Mouse (Mus musculus) brain, embryonic 14.5 days (tissue): Measurements from ENCODE around the gene Hoxa5.

Experiments used
- CTCF ChIP-seq: fragments of 200-500 bp; IDR thresholded peaks from 2 replicates; pipeline ENCODE4 v1.5.1; 2012; ENCODE audit warnings: inconsistent platforms, mild to moderate bottlenecking, moderate library complexity, borderline replicate concordance; ENCODE audit not compliant: insufficient read depth, insufficient read length; ENCODE audit errors: extremely low read depth
- POLR2A ChIP-seq: fragments of 200-500 bp; IDR thresholded peaks from 2 replicates; pipeline ENCODE4 v1.6.1; 2012; ENCODE audit warnings: mild to moderate bottlenecking, inconsistent platforms, borderline replicate concordance; ENCODE audit not compliant: poor library complexity, insufficient read depth, insufficient read length, severe bottlenecking; ENCODE audit errors: extremely low read depth

GRCm38 (mm10) chr6:52241001-52241621, 36.7 kb upstream of the Hoxa5 start:
- TF ChIP-seq CTCF = no peak
- no peak for TF ChIP-seq POLR2A
